Mouse (Mus musculus) hindbrain, embryonic 11.5 days (tissue): ENCODE results near the gene Mapk10. TPM values are rescaled to one million over a fixed set of nuclear protein-coding genes. Genes with fewer than 3 reads are reported as not detected.

Source experiments
- ATAC-seq: fragments of 200-750 bp; cut with Nextera tagmentation; 2 replicates; pipeline ENCODE4 v1.8.0; 2017; ENCODE audit warnings: mild to moderate bottlenecking, moderate TSS enrichment, moderate library complexity; ENCODE audit not compliant: low FRiP score
- DNase-seq: peaks from one replicate; pipeline ENCODE4 v3.0.0-alpha.2; 2015; ENCODE audit warnings: low spot score
- H3K27ac ChIP-seq: fragments of 300-500 bp; sonication (generic); 2 replicates; pipeline ENCODE4 v1.5.1; 2014; ENCODE audit warnings: mild to moderate bottlenecking, low read depth, low read length
- H3K27me3 ChIP-seq: fragments of 300-500 bp; sonication (generic); 2 replicates; pipeline ENCODE4 v1.6.1; 2014; ENCODE audit warnings: mild to moderate bottlenecking, low read length, moderate library complexity, mixed read lengths; ENCODE audit not compliant: control insufficient read depth, insufficient read depth
- H3K36me3 ChIP-seq: fragments of 300-500 bp; sonication (generic); 2 replicates; pipeline ENCODE4 v1.6.1; 2014; ENCODE audit warnings: mild to moderate bottlenecking, low read length, moderate library complexity, mixed read lengths; ENCODE audit not compliant: control insufficient read depth, insufficient read depth
- H3K4me1 ChIP-seq: fragments of 300-500 bp; sonication (generic); replicated peaks from 2 replicates; pipeline ENCODE4 v1.6.1; 2014; ENCODE audit warnings: low read length, mixed read lengths; ENCODE audit not compliant: control insufficient read depth, insufficient read depth
- H3K4me2 ChIP-seq: fragments of 300-500 bp; sonication (generic); replicated peaks from 2 replicates; pipeline ENCODE4 v1.6.1; 2014; ENCODE audit warnings: mild to moderate bottlenecking, low read depth, low read length
- H3K4me3 ChIP-seq: fragments of 300-500 bp; sonication (generic); 2 replicates; pipeline ENCODE4 v1.5.1; 2014; ENCODE audit warnings: low read depth, low read length
- H3K9ac ChIP-seq: fragments of 300-500 bp; sonication (generic); 2 replicates; pipeline ENCODE4 v1.6.1; 2014; ENCODE audit warnings: low read depth, low read length
- H3K9me3 ChIP-seq: fragments of 300-500 bp; sonication (generic); 2 replicates; pipeline ENCODE4 v1.6.1; 2016; ENCODE audit warnings: low read length; ENCODE audit not compliant: control insufficient read depth
- WGBS: fragments of 180-500 bp; shearing (Covaris S2); extraction: QIAGEN DNeasy Blood & Tissue Kit; methylation state at CpG from one replicate; pipeline ENCODE4 v1.1.7; 2014; 5-methylcytosine and 5-hydroxymethylcytosine counted together
- polyA plus RNA-seq: library from polyadenylated mRNA; unstranded; fragments of >200 nt; fragmentation: Nextera tagmentation; extraction: Ambion mirVana; gene quantifications from 2 replicates; pipeline ENCODE4 v1.2.1, GENCODE M21; 2014

The Mapk10 gene
- polyA plus RNA-seq: 67.7 and 72.2 TPM in 2 replicates

- Histone ChIP-seq H3K9ac (peak within 1 kb of the TSS; percentile 52), H3K27ac (peak within 1 kb of the TSS; percentile 67), H3K4me2 (peak within 1 kb of the TSS; percentile 54), H3K9me3 (no peaks in the 10 kb centered on the region), H3K27me3 (no peaks in the 10 kb centered on the region), H3K36me3 (no peaks in the 10 kb centered on the region), H3K4me3 (peak within 1 kb of the TSS; percentile 44), H3K4me1 (no peaks in the 10 kb centered on the region)
- ATAC-seq (peak; percentile 99), DNase-seq (peak; percentile 91)
- WGBS: 9% methylated on average over 14 of the region's 16 CpGs
Observed at GRCm38 (mm10) chr5:103211101-103211848, at the start of gene Mapk10. Gene Mapk10, minus strand, starts transcription at chr5:103211334.

DNA sequence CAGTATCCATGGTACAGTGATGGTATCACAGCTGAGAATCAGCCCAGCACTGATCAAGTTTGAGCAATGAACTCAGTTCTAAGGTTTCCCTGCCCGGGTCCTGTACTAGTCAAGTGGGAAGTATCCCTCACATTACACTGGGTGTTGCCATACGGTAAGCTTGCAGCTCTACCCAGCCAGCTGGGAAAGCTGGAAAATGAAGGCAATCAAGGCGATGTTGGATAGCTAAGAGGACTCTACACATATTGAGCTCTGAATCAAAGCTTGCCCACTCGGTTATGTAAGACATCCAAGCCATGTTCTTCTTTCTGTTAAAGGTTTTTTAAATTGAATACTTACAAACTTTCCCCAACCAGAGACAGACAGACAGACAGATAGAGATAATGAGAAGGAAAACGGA, 45.0 kb upstream of the Mapk10 start:
- WGBS: 89% methylated on average over 5 of the region's 5 CpGs
- no peak for ATAC-seq

DNA sequence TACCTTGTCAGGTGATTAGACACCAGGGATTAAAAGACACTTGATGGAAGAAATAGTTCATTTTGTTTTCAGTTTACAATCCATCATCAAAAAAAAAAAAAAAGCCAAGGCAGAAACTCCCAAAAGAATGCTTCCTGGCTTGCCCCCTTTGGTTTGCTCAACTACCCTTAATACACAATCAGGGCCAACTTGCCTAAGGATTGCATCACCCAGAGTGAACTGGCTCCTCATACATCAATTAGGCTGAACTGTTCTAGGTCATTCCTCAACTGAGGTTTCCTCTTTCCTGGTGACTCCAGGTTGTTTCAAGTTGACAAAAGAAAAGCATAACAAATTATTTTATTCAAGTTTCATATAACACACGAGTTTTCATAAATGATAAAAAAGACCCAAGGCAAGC, 31.3 kb upstream of the Mapk10 start:
- Histone ChIP-seq H3K4me2 (no peak overlapping the region), H3K4me3 (no peak overlapping the region), H3K36me3 (no peaks in the 10 kb centered on the region), H3K27me3 (no peaks in the 10 kb centered on the region), H3K27ac (no peak overlapping the region), H3K9ac (no peak overlapping the region), H3K9me3 (no peaks in the 10 kb centered on the region), H3K4me1 (no peaks in the 10 kb centered on the region)
- ATAC-seq (no peak), DNase-seq (no peak)
- 79% methylated on average over 1 of the region's 1 CpGs for WGBS

More for the DNA sequence above, 45.0 kb upstream of the Mapk10 start:
- Histone ChIP-seq H3K9me3 (no peaks in the 10 kb centered on the region), H3K4me1 (no peaks in the 10 kb centered on the region), H3K4me2 (no peak overlapping the region), H3K36me3 (no peaks in the 10 kb centered on the region), H3K4me3 (no peak overlapping the region), H3K27me3 (no peaks in the 10 kb centered on the region), H3K27ac (no peak overlapping the region), H3K9ac (no peak overlapping the region)
- no peak for DNase-seq

GRCm38 (mm10) chr5:103231822-103232221, 20.7 kb upstream of the Mapk10 start:
- no peaks in the 10 kb centered on the region for H3K4me1 ChIP-seq
- H3K27me3 ChIP-seq: no peaks in the 10 kb centered on the region
- no peak overlapping the region for H3K9ac ChIP-seq
- DNase-seq (no peak), ATAC-seq (no peak)
- 87% methylated on average over 4 of the region's 4 CpGs for WGBS
- no peaks in the 10 kb centered on the region for H3K9me3 ChIP-seq
- no peak overlapping the region for H3K27ac ChIP-seq
- no peak overlapping the region for H3K4me2 ChIP-seq
- H3K4me3 ChIP-seq: no peak overlapping the region
- no peaks in the 10 kb centered on the region for H3K36me3 ChIP-seq

DNA sequence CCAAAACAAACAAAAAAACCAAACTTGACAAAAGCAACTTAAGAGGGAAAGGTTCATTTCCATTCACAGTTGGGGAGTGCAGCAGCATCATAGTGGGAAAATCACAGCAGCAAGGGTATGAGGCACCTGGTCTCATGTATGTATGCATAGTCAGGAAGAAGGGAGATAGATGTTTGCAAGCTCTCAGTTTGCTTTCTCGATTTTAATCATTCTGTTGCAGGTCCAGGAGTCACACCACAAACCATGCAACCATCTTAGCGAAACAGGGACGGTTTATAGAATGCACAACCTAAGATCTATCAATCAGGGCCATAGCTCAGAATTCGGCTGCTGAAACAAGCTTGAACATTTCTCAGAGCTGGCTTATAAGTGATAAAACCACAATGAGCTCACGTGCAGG, 19.2 kb upstream of the Mapk10 start:
- Histone ChIP-seq H3K4me2 (no peak overlapping the region), H3K9ac (no peak overlapping the region), H3K4me1 (no peaks in the 10 kb centered on the region), H3K36me3 (no peaks in the 10 kb centered on the region), H3K9me3 (no peaks in the 10 kb centered on the region), H3K27me3 (no peaks in the 10 kb centered on the region), H3K4me3 (no peak overlapping the region), H3K27ac (no peak overlapping the region)
- whole genome bisulfite sequencing: 88% methylated on average over 5 of the region's 5 CpGs
- DNase-seq (no peak), ATAC-seq (no peak)

- ATAC-seq: no peak
- no peaks in the 10 kb centered on the region for H3K4me1 ChIP-seq
Observed at GRCm38 (mm10) chr5:103229321-103229720, 18.2 kb upstream of the Mapk10 start.

DNA sequence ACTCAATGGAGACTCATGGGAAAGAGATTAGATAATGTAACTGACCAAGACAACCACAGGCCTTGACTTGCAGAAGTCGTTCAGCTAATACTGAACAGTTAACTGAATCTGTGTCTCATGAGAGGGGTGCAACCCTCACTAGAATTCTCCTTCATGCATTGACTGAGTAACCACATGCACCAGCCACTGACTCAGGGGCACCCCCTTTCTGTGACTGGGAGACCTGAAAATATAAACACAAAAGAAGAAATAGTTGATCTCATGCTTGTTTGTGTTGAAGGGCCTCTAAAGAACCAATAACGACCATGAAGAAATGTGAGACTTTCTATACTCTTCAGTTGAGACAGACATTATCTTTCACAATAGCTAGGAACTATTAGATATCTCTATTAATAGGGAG, 10.9 kb upstream of the Mapk10 start:
- DNase-seq (no peak), ATAC-seq (no peak)
- no peaks in the 10 kb centered on the region for H3K27me3 ChIP-seq
- no peaks in the 10 kb centered on the region for H3K36me3 ChIP-seq
- 53% methylated on average over 2 of the region's 2 CpGs for WGBS
- H3K9ac ChIP-seq: no peak overlapping the region
- H3K9me3 ChIP-seq: no peaks in the 10 kb centered on the region
- no peak overlapping the region for H3K4me3 ChIP-seq
- no peaks in the 10 kb centered on the region for H3K4me1 ChIP-seq
- H3K27ac ChIP-seq: no peak overlapping the region
- no peak overlapping the region for H3K4me2 ChIP-seq

More at GRCm38 (mm10) chr5:103229321-103229720, 18.2 kb upstream of the Mapk10 start:
- Histone ChIP-seq H3K4me3 (no peak overlapping the region), H3K27me3 (no peaks in the 10 kb centered on the region), H3K9ac (no peak overlapping the region), H3K27ac (no peak overlapping the region), H3K9me3 (no peaks in the 10 kb centered on the region), H3K36me3 (no peaks in the 10 kb centered on the region), H3K4me2 (no peak overlapping the region)
- WGBS: 76% methylated on average over 3 of the region's 3 CpGs
- no peak for DNase-seq

DNA sequence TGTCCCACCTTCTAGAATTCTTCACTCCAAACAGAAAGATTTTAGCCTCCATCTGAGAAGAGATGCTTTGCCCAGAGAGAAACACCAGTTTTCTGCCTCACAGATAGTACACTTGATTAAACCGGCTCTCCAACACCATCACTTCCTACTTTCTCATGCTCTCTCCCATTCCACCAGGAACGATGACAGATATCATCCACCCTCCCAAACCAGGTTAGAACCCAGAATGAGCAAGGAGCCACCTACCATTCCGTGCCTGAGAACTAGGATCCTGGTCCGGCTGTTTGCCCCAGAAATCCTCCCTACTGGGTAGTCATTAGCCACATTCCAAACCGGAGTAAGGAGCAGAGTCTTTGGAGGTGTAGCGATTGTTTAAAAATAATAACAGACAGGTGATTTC, 490 bp downstream of the Mapk10 start:
- Histone ChIP-seq H3K4me3 (peak overlapping the region; percentile 44), H3K4me2 (peak overlapping the region; percentile 54), H3K27me3 (no peaks in the 10 kb centered on the region), H3K27ac (peak overlapping the region; percentile 67), H3K4me1 (no peaks in the 10 kb centered on the region), H3K9ac (peak overlapping the region; percentile 52), H3K9me3 (no peaks in the 10 kb centered on the region), H3K36me3 (no peaks in the 10 kb centered on the region)
- peak; percentile 48 for DNase-seq
- ATAC-seq: peak; percentile 33; the same call in 1 of the 2 replicates
- 15% methylated on average over 6 of the region's 6 CpGs for WGBS

DNA sequence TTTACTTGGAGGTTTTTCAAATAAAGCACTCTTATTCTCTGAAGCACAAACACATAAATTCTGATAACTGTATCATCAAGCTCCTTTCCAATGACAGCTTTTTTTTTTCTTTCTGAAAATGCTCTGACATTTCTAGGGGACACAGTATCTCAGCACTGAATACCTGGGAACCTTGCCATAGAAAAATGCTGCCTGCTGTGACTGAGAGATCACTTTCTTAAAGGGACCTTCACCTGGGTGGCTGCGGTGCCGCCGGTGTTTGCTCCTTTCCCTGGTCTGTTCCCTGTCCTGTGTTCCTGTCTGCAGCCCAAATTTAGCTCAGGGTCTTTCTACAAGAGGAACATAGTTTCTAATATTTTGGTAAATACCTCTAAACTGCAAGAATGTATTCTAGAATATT, 1.1 kb downstream of the Mapk10 start:
- Histone ChIP-seq H3K4me1 (no peaks in the 10 kb centered on the region), H3K9ac (peak overlapping the region; percentile 48; the same call in 1 of the 2 replicates), H3K4me2 (peak overlapping the region; percentile 54), H3K4me3 (peak overlapping the region; percentile 44), H3K9me3 (no peaks in the 10 kb centered on the region), H3K27me3 (no peaks in the 10 kb centered on the region), H3K27ac (no peak overlapping the region), H3K36me3 (no peaks in the 10 kb centered on the region)
- DNase-seq: no peak
- WGBS: 52% methylated on average over 3 of the region's 3 CpGs
- ATAC-seq: no peak
